Mouse (Mus musculus) embryo, embryonic 11 days (tissue): ENCODE measurements around the gene Eif4e3.

Experiments used
- DNase-seq: peaks from one replicate; pipeline ENCODE4 v3.0.0-alpha.2; 2015

The Eif4e3 gene

DNA sequence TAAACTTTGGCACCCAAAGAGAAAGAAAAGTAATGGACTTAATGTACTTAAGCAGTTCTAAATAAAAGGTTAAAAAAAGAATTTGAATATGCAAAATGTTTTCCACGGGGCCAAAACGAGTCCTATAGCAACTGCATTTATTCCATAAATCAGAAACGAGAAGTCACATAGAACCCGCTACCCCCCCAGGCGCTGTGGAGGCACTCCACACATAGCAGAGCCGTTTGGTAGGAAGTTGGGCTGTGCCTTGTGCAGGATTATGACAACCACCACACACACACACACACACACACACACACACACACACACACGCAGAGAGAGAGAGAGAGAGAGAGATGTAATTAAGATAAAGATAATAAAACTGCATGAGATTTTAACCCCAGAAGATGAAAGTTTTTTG lies 46.1 kb downstream of the Eif4e3 start:
- DNase-seq, result no peak

DNA sequence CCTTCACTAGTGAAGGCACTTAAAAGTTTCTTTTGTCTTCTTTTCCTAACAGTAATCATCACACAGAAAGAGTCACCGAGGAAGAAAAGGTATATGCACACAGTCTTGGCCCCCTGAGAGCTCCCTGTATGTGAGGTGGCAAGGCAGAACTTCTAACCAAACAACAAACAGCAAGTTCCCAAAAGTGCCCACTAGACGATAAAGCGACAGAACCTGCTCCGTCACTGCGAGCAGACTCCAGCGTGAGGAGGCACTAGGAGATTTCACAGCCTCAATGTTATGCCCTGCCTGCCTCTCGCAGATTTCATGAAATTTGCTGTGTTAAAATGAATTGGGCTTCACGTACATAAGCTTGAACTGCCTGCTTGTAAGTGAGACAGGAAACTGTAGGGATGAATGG lies 46.6 kb downstream of the Eif4e3 start:
- DNase-seq, result no peak

DNA sequence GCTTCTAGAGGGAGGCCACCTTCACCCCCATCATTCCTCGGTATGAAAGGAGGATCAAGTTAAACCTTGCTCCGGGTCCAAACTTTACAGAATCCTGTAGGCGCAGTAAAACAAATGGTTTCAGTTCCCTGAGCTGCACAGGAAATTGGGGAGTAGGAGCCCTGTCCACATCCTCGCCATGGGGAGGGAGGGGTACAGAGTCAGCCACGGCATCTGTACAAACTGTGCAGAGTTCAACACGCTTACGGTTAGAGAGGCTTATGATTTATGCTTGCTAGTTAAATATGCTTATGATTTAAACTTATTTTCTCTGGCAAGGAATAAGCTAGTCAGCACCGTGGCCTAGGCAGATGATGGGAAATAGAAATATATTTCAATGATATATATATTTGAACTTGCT lies 47.1 kb downstream of the Eif4e3 start:
- DNase-seq, result peak; percentile 48

GRCm38 (mm10) chr6:99617867-99618266 lies 48.7 kb downstream of the Eif4e3 start:
- no peak for DNase-seq

DNA sequence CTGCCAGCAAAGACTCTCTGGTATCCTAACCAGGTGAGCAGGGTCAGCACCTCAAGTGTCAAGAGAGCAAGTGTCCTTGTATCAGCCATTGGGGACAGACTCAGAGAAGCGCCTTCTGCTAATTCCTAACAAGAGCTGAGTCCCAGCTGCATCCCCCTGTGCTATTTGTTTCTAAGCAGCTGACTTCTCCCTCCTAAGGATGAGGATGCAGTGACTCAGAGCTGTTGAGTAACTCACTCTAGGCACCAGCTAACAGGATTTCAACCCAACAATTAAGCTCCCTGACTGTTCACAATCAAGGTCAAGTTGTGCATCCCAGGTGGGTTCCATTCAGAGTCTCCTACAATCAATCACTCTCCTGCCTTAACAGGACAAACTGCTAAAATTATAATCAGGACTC lies 49.2 kb downstream of the Eif4e3 start:
- DNase-seq, result no peak

DNA sequence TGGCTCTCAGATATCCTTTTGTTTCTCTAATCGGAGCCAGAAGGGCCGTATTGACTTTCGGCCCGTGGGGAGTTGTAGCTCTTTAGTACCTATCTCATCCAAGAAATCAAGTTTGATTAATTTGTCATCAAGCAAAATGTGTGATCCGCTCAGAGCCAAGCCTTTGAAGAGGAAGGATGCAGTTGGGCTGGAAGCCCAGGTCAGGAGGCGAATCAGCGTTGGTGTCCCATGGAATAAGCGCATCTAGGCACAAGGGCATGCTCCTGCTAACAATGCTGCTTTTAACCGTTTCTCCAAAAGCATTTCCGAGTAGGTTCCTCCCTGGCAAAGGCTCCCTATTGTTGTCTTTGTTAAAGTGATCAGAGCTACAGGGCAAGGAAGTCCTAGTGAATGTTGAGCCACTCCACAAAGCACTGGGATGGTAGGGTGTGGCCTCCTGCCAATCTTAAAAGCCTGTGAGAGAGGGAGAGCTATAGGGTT lies 51.3 kb downstream of the Eif4e3 start:
- DNase-seq, result peak; percentile 44

DNA sequence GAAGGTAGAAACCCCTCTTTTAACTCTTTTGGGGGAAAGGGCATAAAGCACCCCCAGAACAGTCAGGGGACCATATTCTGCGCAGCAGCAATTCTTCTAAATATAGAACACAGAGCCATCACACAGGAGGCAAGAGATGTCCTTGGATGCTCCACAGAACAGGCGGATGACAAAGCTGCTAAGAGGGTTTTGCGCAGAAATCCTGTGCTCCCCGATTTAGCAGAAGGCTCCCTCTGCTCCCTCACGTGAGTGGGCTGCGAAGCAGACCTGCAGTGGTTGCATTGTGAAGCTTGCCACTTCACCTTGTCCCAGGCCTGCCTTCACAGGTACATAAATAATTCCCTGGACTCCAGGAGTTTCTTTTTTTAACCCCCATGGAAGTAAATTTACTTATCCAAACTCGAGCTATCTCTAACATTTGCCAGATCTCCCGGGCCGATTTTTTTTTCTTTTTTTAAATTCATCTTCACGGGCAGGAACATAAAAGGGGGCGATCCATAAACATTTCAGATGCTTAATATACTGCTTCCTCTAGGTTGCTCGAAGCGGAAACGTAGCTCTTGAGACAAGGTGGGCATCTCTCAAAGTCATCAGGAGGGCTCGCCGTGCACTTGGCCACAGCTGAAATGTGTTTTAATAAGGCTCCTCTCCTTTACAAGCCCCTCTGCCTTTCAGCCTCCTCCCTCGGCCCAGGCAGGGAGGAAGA lies 51.9 kb downstream of the Eif4e3 start:
- peak; percentile 53 for DNase-seq

DNA sequence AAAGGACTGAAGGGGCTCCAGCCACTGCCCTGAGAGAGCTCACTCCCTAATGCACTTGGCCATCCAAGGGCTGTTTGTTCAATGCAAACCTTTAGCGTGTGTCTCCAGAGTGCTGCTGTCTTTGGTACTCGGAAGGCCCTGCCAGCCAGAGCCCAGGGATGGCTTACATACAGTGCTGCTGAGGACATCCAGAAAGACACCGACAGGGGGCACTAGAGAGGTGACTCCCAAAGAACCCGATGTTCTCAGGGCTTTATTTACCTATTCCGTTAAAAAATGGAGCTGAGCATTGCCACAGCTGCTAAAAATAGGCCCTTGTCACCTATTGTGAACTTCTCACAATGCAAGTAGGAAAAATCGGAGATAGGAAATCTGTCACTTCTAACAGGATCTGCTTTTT lies 54.7 kb downstream of the Eif4e3 start:
- peak; percentile 17 for DNase-seq

DNA sequence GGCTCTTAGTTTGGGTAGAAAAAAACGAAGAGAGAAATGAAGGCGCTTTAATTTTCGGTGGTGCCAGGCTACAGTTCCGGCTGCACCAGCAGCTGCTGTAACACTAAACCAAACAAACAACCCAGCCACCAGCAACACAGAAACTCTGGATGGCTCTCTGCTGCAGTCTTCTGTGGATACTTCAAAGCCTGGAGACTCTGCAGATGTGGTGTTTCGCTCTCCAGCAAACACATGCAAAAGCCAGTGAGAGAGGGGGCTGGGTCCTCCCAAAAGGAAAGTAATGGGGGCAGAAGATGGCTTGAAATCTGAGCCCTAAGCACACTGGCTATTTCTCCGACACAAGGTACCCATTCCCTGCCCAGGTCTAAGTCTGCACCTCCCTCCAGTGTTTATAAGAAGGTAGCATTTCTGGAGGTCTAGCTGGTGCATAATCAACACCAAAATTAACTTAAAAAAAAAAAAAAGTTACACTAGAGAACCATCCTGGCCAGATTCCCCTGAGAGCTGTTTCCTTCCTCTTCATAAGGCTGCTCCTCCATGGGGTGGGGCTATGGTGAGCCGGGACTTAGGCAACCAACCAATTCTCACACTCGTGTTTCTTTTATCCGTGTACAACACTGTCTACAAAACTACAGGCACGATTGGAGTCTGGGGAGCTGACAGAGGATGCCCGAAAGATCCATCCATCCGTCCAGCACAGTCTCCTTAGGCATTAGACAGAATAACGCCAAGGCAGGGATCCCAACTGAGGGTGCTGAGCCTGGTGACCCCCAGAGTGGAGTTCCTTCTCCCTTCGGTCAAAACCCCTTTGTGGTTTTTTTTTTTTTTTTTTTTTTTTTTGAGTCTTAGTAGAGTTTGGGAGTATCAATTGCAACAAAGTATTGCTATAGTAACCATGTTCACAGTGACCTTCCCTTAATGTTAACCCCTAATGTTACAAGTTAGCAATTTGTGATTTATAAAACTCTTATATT lies 55.8 kb downstream of the Eif4e3 start:
- DNase-seq, result peak; percentile 59

DNA sequence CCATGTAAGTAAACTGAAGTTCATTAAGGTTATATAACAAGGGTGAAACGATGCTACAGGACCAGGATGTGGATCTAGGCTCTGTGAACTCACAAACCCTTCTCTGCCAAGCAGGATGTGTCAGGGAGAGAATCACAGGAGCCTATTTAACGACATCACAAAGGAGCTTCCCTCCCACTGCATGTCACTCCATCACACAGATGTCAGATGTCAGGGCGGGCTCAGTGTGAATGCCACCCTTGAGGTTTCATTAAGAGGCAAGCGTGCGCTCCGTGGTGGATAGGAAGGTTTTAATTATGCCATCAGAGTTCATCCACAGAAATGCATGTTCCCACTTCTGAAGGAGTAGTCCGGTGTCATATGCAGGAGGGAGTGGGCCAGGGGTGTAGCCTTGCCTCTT lies 60.5 kb downstream of the Eif4e3 start:
- DNase-seq, result no peak

DNA sequence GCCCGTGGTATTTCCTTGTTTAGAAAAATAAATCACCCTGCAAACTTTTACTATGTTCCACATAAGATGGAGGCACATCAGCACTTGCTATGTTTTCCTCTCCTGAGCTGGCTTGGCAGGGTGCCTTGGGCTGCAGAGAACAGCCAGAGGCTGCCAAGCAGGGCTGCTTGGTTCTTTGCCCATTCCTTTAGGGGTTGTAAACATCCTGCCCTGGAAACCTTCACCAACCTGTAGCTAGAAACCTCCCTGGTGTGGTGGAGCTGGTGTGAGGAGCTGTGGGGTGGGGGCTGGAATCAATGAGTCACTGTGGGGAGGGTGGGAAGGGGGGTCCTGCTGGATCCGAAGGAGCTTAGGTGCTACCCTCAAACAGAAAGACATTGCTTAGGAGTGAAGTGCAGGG lies 61.8 kb downstream of the Eif4e3 start:
- no peak for DNase-seq

- DNase-seq, result no peak
Observed at GRCm38 (mm10) chr6:99602434-99602833, 64.1 kb downstream of the Eif4e3 start.

- DNase-seq, result no peak
Observed at GRCm38 (mm10) chr6:99600886-99601285, 65.7 kb downstream of the Eif4e3 start.

- peak; percentile 82 for DNase-seq
Observed at GRCm38 (mm10) chr6:99600168-99600793, 66.3 kb downstream of the Eif4e3 start.

DNA sequence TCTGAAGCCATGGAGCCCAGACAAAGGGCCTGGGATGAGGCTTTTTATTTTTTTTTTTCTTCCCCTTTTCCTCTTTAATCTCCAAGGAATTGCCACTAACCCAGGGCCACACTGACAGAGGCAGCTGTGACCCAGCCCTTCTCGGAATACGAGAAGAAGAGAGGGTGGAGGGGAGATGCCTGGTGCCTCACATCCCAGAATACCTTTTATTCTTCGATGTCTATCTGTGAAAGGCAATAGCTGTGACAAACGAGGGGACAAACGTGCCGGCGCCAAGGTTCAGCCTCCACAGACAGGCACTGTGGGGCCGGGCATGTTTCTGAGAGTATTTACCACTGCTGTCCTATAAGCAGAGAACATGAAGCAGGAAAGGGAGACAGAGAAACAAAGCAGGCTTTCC lies 66.9 kb downstream of the Eif4e3 start:
- DNase-seq, result peak; percentile 44

GRCm38 (mm10) chr6:99599229-99599628 lies 67.3 kb downstream of the Eif4e3 start:
- DNase-seq, result peak; percentile 27

- no peak for DNase-seq
Observed at GRCm38 (mm10) chr6:99577040-99577439, 89.5 kb downstream of the Eif4e3 start.

- DNase-seq, result no peak
Observed at GRCm38 (mm10) chr6:99575633-99576032, 90.9 kb downstream of the Eif4e3 start.
